Mouse (Mus musculus): ENCODE results near the gene Skint8. TPM values are rescaled to one million over a fixed set of nuclear protein-coding genes. Genes with fewer than 3 reads are reported as not detected.
"Not testable (repeated sequence)": the region's sequence is repeated elsewhere in the genome, so short reads cannot be mapped to it uniquely, and the experiment has no call there.

Skint8 gene
- polyA plus RNA-seq, 1 experiment from 2014 or later: not detected

- H3K27ac ChIP-seq (replicated peaks); H3K36me3 ChIP-seq (replicated peaks); H3K27me3 ChIP-seq (replicated peaks; ENCODE audit: low read depth, poor library complexity, severe bottlenecking); H3K4me1 ChIP-seq; H3K4me3 ChIP-seq; DNase-seq (ENCODE audit: low spot score); H3K9me3 ChIP-seq: not testable (repeated sequence)
- 61% methylated on average over 1 of the region's 1 CpGs for WGBS
Observed at GRCm38 (mm10) chr4:111963241-111963640, 44.0 kb downstream of the Skint8 start.

- no peak for DNase-seq (ENCODE audit: low spot score)
- H3K4me3 ChIP-seq: no peak overlapping the region
- no peak overlapping the region for H3K27ac ChIP-seq (replicated peaks)
- no peaks in the 10 kb centered on the region for H3K9me3 ChIP-seq
- H3K36me3 ChIP-seq (replicated peaks): no peaks in the 10 kb centered on the region
- no peaks in the 10 kb centered on the region for H3K27me3 ChIP-seq (replicated peaks; ENCODE audit: low read depth, poor library complexity, severe bottlenecking)
- WGBS: 85% methylated on average over 3 of the region's 3 CpGs
- H3K4me1 ChIP-seq: no peaks in the 10 kb centered on the region
Observed at GRCm38 (mm10) chr4:111963669-111964068, 44.5 kb downstream of the Skint8 start.

DNA sequence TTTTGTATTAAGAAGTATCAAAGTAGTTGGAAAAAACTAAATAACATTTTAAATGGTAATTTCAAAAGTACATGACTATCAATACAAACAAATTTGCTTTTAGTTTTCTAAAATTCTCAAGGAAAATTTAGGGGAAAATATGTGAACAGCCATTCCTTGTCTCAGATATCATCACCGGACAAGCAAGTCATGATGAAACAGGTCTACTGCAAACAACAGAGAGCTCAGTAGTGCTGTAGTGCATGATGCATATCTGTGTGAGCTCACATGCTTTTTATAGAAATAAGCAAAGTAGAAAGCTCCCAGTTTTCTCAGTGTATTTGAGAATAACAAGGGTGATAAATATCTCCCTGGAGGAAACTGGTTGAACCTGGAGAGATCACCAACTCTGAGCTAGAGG, 53.4 kb downstream of the Skint8 start, which contains the start of gene Skint7:
Gene Skint7 (plus strand): TSS at position 301 of the 400 bp plus-strand sequence.
- 92% methylated on average over 1 of the region's 1 CpGs for WGBS
- Histone ChIP-seq H3K9me3 (no peaks in the 10 kb centered on the region), H3K36me3 (replicated peaks) (no peaks in the 10 kb centered on the region), H3K27me3 (replicated peaks; ENCODE audit: low read depth, poor library complexity, severe bottlenecking) (no peaks in the 10 kb centered on the region), H3K27ac (replicated peaks) (no peak within 1 kb of the TSS), H3K4me3 (no peak within 1 kb of the TSS), H3K4me1 (no peaks in the 10 kb centered on the region)
- DNase-seq (ENCODE audit: low spot score): no peak

Other genes starting within 250 kb of the Skint8 start
- 23.9 and 25.3 TPM in 2 replicates for gene Spata6, start 199.4 kb upstream of the Skint8 start, polyA plus RNA-seq (2016; fragmentation: Nextera tagmentation; extraction: Ambion mirVana)
- gene Slc5a9, start 16.5 kb upstream of the Skint8 start, polyA plus RNA-seq (2016; fragmentation: Nextera tagmentation; extraction: Ambion mirVana): not detected in 2 replicates
- gene Skint7, start 53.5 kb downstream of the Skint8 start, polyA plus RNA-seq (2016; fragmentation: Nextera tagmentation; extraction: Ambion mirVana): not detected in 2 replicates
- not detected in 2 replicates for gene Skint1, start 86.9 kb downstream of the Skint8 start, polyA plus RNA-seq (2016; fragmentation: Nextera tagmentation; extraction: Ambion mirVana)
- gene Skint4, start 152.6 kb downstream of the Skint8 start, polyA plus RNA-seq (2016; fragmentation: Nextera tagmentation; extraction: Ambion mirVana): not detected in 2 replicates